Comparison of ENCODE assay signal across 22 mouse cellular contexts in the genomic region with DNA sequence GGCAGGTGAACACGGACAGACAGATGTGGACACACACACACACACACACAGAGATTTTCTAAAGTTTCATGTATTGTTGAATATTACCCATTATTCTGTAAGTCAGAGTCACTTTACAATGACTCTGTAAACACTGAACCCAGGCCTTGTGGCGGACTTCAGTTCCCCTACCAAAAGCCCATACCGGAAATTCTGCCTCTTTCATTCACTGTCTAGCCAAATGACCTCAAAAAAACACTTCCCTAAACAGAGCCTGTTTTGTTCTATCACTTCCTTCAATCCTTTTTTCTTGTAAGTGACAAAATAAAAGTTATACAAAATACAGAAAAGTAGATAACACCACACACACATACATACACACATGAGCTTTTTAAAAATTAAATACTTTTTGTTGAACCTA. TPM values are rescaled to one million over a fixed set of nuclear protein-coding genes. Genes with fewer than 3 reads are reported as not detected.
DNase-seq lines count a peak whose midpoint lies in the region; ATAC-seq and TF ChIP-seq lines count a peak whose summit lies in the region.
"Had no signal": no experiment of that assay in that cellular context is flagged by ENCODE, and none has a peak within 500 bp of the region (broad histone marks: within the 10 kb centered on the region; RNA-seq: fewer than 3 reads in every experiment).

No protein-coding gene starts in this region.

- no peaks in the 10 kb centered on the region; the same call in 1 of the 2 replicates for H3K4me1 ChIP-seq in lung, embryonic 14.5 days (ENCODE audit: insufficient read depth)
- H3K4me1 ChIP-seq in brown adipose tissue, adult 24 weeks (ENCODE audit: control insufficient read depth, insufficient read depth, insufficient read length, low read length), result peaks cover 33% of the 10 kb centered on the region
- H3K4me1 ChIP-seq: midbrain, embryonic 12.5 days had no signal

- WGBS in lung, embryonic 14.5 days, result 42% methylated on average over 3 of the region's 3 CpGs

- DNase-seq in lung, embryonic 14.5 days, result peak; percentile 42
- no peak for DNase-seq in lung, postnatal 25 days (ENCODE audit: low spot score)
- peak; percentile 56 to 68 for DNase-seq in B cell, adult 2 months
- no peak for DNase-seq in cerebellum, postnatal 36 days
- DNase-seq in T-cell, adult 2 months (ENCODE audit: low spot score), result no peak
- DNase-seq: adrenal gland, postnatal 36 days; cerebellum, adult 2 months; gastrocnemius, postnatal 36 days; kidney, adult 2 months; kidney, postnatal 14 days; liver, embryonic 13.5 days had no signal

- no peaks in the 10 kb centered on the region for H3K36me3 ChIP-seq in lung, embryonic 14.5 days (ENCODE audit: insufficient read depth)
- H3K36me3 ChIP-seq: embryonic facial prominence, embryonic 12.5 days; forebrain, embryonic 15.5 days; G1E; heart, embryonic 10.5 days; hindbrain, embryonic 13.5 days; limb, embryonic 12.5 days; liver, embryonic 13.5 days; midbrain, embryonic 12.5 days had no signal

- H3K9ac ChIP-seq in lung, embryonic 14.5 days, result no peak overlapping the region
- H3K9ac ChIP-seq: embryonic facial prominence, embryonic 12.5 days; forebrain, embryonic 15.5 days; hindbrain, embryonic 13.5 days; limb, embryonic 12.5 days; liver, embryonic 13.5 days; midbrain, embryonic 12.5 days had no signal

- no peaks in the 10 kb centered on the region for H3K27me3 ChIP-seq in lung, embryonic 14.5 days (ENCODE audit: insufficient read depth, low read length)
- H3K27me3 ChIP-seq: embryonic facial prominence, embryonic 12.5 days; forebrain, embryonic 15.5 days; hindbrain, embryonic 13.5 days; limb, embryonic 12.5 days; liver, embryonic 13.5 days; midbrain, embryonic 12.5 days had no signal

- no peak for TF ChIP-seq CTCF in lung, embryonic 14.5 days (IDR thresholded peaks at IDR 0.05; ENCODE audit: low read depth)

- no peaks in the 10 kb centered on the region for H3K9me3 ChIP-seq in lung, embryonic 14.5 days (ENCODE audit: low read depth, low read length)
- H3K9me3 ChIP-seq: embryonic facial prominence, embryonic 12.5 days; forebrain, embryonic 15.5 days; G1E; heart, embryonic 10.5 days; hindbrain, embryonic 13.5 days; limb, embryonic 12.5 days; liver, embryonic 13.5 days; midbrain, embryonic 12.5 days had no signal

- H3K27ac ChIP-seq in lung, embryonic 14.5 days (ENCODE audit: low read depth), result no peak overlapping the region
- H3K27ac ChIP-seq in brown adipose tissue, adult 24 weeks (replicated peaks; ENCODE audit: low read depth, low read length), result peak overlapping the region; percentile 39; the same call in 1 of the 2 replicates
- H3K27ac ChIP-seq: embryonic facial prominence, embryonic 12.5 days; forebrain, embryonic 15.5 days; heart, embryonic 10.5 days; hindbrain, embryonic 13.5 days; liver, embryonic 13.5 days; midbrain, embryonic 12.5 days had no signal

- H3K4me3 ChIP-seq in lung, embryonic 14.5 days (ENCODE audit: low read depth, low read length), result no peak overlapping the region
- H3K4me3 ChIP-seq in brown adipose tissue, adult 24 weeks (ENCODE audit: insufficient read depth, low read depth, low read length), result no peak overlapping the region
- H3K4me3 ChIP-seq: embryonic facial prominence, embryonic 12.5 days; forebrain, embryonic 15.5 days; heart, embryonic 10.5 days; hindbrain, embryonic 13.5 days; limb, embryonic 12.5 days; liver, embryonic 13.5 days; midbrain, embryonic 12.5 days had no signal

- ATAC-seq in lung, embryonic 14.5 days (ENCODE audit: insufficient read depth), result no peak
- 0 out of 2 replicates have a peak, but pooled peaks have one; percentile 47 for ATAC-seq in monocyte, adult 5-6 weeks (replicated peaks; ENCODE audit: insufficient number of reproducible peaks, low FRiP score, low TSS enrichment, poor library complexity, severe bottlenecking)
- ATAC-seq: CD4-positive, CD25-positive, alpha-beta regulatory T cell, adult 4 months; forebrain, embryonic 15.5 days; inflammation-experienced regulatory T-cells, adult 6 months had no signal

- no peak overlapping the region for H3K4me2 ChIP-seq in lung, embryonic 14.5 days
- H3K4me2 ChIP-seq: embryonic facial prominence, embryonic 12.5 days; forebrain, embryonic 15.5 days; hindbrain, embryonic 13.5 days; limb, embryonic 12.5 days; liver, embryonic 13.5 days; midbrain, embryonic 12.5 days had no signal

RNA-seq across cellular contexts. Expression of gene Lrch1, which starts 41.7 kb away (rescaled TPM):
- 18.9 and 23.9 TPM in 2 replicates for polyA plus RNA-seq in lung, embryonic 14.5 days (2014; fragmentation: Nextera tagmentation; extraction: Ambion mirVana)
- 3.8 and 7.1 TPM in 2 replicates for polyA plus RNA-seq in brown adipose tissue, adult 24 weeks (2012; ENCODE audit: insufficient read depth, insufficient read length, missing spikeins)
- 31.4 to 43.1 TPM (median 34.7 TPM) in 3 replicates for total RNA-seq in monocyte, adult 5-6 weeks (2017)
- polyA plus RNA-seq: G1E had no signal

Comparison
In these comparisons a context has a peak if more than half of its experiments do, and no peak if none do; other contexts are left out.
1. DNase-seq: peak in lung, embryonic 14.5 days (single experiment) and B cell, adult 2 months (2 of 2); none in lung, postnatal 25 days (single experiment), cerebellum, postnatal 36 days (0 of 2) and T-cell, adult 2 months (single experiment).